Mouse (Mus musculus): ENCODE results near the gene Erbb2.

Gene Erbb2

GRCm38 (mm10) chr11:98418939-98419547 is 6.8 kb downstream of the Erbb2 start:
- DNase-seq (ENCODE audit: low spot score in 2 of 2), result no peak

- no peak for DNase-seq (ENCODE audit: low spot score in 2 of 2)
Measured at GRCm38 (mm10) chr11:98426592-98426991, 14.3 kb downstream of the Erbb2 start.

GRCm38 (mm10) chr11:98428436-98428835 is 16.2 kb downstream of the Erbb2 start:
- no peak for DNase-seq (ENCODE audit: low spot score in 2 of 2)

GRCm38 (mm10) chr11:98431743-98432502 is 19.7 kb downstream of the Erbb2 start:
- DNase-seq (ENCODE audit: low spot score in 2 of 2), result no peak

GRCm38 (mm10) chr11:98435723-98436122 is 23.5 kb downstream of the Erbb2 start:
- DNase-seq (ENCODE audit: low spot score in 2 of 2), result no peak

- DNase-seq (ENCODE audit: low spot score in 2 of 2), result no peak
Measured at GRCm38 (mm10) chr11:98437441-98437840, 25.2 kb downstream of the Erbb2 start.

- DNase-seq (ENCODE audit: low spot score in 2 of 2), result peak; percentile 85 to 98
Measured at GRCm38 (mm10) chr11:98438331-98439158, 26.3 kb downstream of the Erbb2 start, which contains the start of gene Mien1. Mien1 (minus strand) TSS chr11:98438991.

- DNase-seq (ENCODE audit: low spot score in 2 of 2), result no peak
Measured at GRCm38 (mm10) chr11:98443688-98444087, 31.4 kb downstream of the Erbb2 start.

GRCm38 (mm10) chr11:98445238-98445637 is 33.0 kb downstream of the Erbb2 start:
- no peak for DNase-seq (ENCODE audit: low spot score in 2 of 2)

- DNase-seq (ENCODE audit: low spot score in 2 of 2), result no peak
Measured at GRCm38 (mm10) chr11:98445679-98446078, 33.4 kb downstream of the Erbb2 start.

- no peak for DNase-seq (ENCODE audit: low spot score in 2 of 2)
Measured at GRCm38 (mm10) chr11:98446213-98446561, 33.9 kb downstream of the Erbb2 start, which contains the start of gene Grb7. Grb7 (plus strand) TSS chr11:98446394.

GRCm38 (mm10) chr11:98446562-98447474 is 34.5 kb downstream of the Erbb2 start:
- DNase-seq (ENCODE audit: low spot score in 2 of 2), result no peak

- no peak for DNase-seq (ENCODE audit: low spot score in 2 of 2)
Measured at GRCm38 (mm10) chr11:98447475-98447834, 35.2 kb downstream of the Erbb2 start.

- DNase-seq (ENCODE audit: low spot score in 2 of 2), result no peak
Measured at GRCm38 (mm10) chr11:98448191-98448790, 36.0 kb downstream of the Erbb2 start.

GRCm38 (mm10) chr11:98449419-98449818 is 37.1 kb downstream of the Erbb2 start:
- DNase-seq (ENCODE audit: low spot score in 2 of 2), result no peak

- DNase-seq (ENCODE audit: low spot score in 2 of 2), result no peak
Measured at GRCm38 (mm10) chr11:98449921-98450771, 37.9 kb downstream of the Erbb2 start.

GRCm38 (mm10) chr11:98455484-98455883 is 43.2 kb downstream of the Erbb2 start:
- DNase-seq (ENCODE audit: low spot score in 2 of 2), result peak in 1 of 2 experiments; percentile 57

GRCm38 (mm10) chr11:98456545-98456944 is 44.3 kb downstream of the Erbb2 start:
- DNase-seq (ENCODE audit: low spot score in 2 of 2), result no peak

GRCm38 (mm10) chr11:98456945-98457344 is 44.7 kb downstream of the Erbb2 start:
- DNase-seq (ENCODE audit: low spot score in 2 of 2), result no peak

All from thymus, postnatal 10 days (tissue).